8 mouse cellular contexts compared by ENCODE assay signal in genomic region chr7:122160037-122160436, GRCm38 (mm10). TPM values are rescaled to one million over a fixed set of nuclear protein-coding genes. Genes with fewer than 3 reads are reported as not detected.
DNase-seq lines count a peak whose midpoint lies in the region; ATAC-seq and TF ChIP-seq lines count a peak whose summit lies in the region.

No protein-coding gene starts in this region.

- peak overlapping the region; percentile 64; the same call in 1 of the 2 replicates for H3K4me3 ChIP-seq in heart, adult 2 months
- peak overlapping the region; percentile 69 for H3K4me3 ChIP-seq in hindbrain, embryonic 14.5 days (replicated peaks; ENCODE audit: low read length)
- peak overlapping the region; percentile 58 for H3K4me3 ChIP-seq in midbrain, embryonic 16.5 days (ENCODE audit: low read depth, low read length)

- H3K4me1 ChIP-seq in heart, adult 2 months (ENCODE audit: control insufficient read depth, insufficient read depth, low read length) = no peaks in the 10 kb centered on the region
- H3K4me1 ChIP-seq in hindbrain, embryonic 14.5 days (replicated peaks; ENCODE audit: control insufficient read depth, insufficient read depth, low read length) = peaks cover 15% of the 10 kb centered on the region
- peaks cover 12% of the 10 kb centered on the region for H3K4me1 ChIP-seq in midbrain, embryonic 16.5 days (ENCODE audit: control insufficient read depth, insufficient read depth, low read length)

- no peaks in the 10 kb centered on the region for H3K79me2 ChIP-seq in heart, adult 2 months (replicated peaks; ENCODE audit: control insufficient read depth, insufficient read depth, low read length)

- WGBS in heart, adult 2 months = 2% methylated on average over 12 of the region's 12 CpGs
- WGBS in hindbrain, embryonic 14.5 days = under 1% methylated on average over 12 of the region's 12 CpGs
- WGBS in midbrain, embryonic 16.5 days = under 1% methylated on average over 12 of the region's 12 CpGs

- TF ChIP-seq EP300 in heart, adult 2 months (IDR thresholded peaks at IDR 0.05; ENCODE audit: insufficient read depth, low read depth, low read length) = no peak

- intact Hi-C loops in heart, adult 2 months (cut with DNase I) = no loop called here
- intact Hi-C loops in heart, postnatal 25 days (cut with DNase I) = no loop called here

- no peaks in the 10 kb centered on the region for H3K36me3 ChIP-seq in heart, adult 2 months (ENCODE audit: control insufficient read depth, insufficient read depth, low read length)
- peaks cover 16% of the 10 kb centered on the region for H3K36me3 ChIP-seq in hindbrain, embryonic 14.5 days (replicated peaks; ENCODE audit: control insufficient read depth, insufficient read depth)
- no peaks in the 10 kb centered on the region for H3K36me3 ChIP-seq in midbrain, embryonic 16.5 days (ENCODE audit: control insufficient read depth, insufficient read depth, low read length)

- H3K9ac ChIP-seq in heart, adult 2 months (ENCODE audit: low read depth, low read length) = no peak overlapping the region
- H3K9ac ChIP-seq in hindbrain, embryonic 14.5 days = peak overlapping the region; percentile 76; the same call in 1 of the 2 replicates
- H3K9ac ChIP-seq in midbrain, embryonic 16.5 days (ENCODE audit: low read depth, low read length) = no peak overlapping the region

- no peak for TF ChIP-seq POLR2A in heart, adult 2 months (IDR thresholded peaks at IDR 0.05; ENCODE audit: insufficient read depth, low read depth, low read length)

- TF ChIP-seq CTCF in heart, adult 2 months (IDR thresholded peaks at IDR 0.05) = no peak

- H3K27me3 ChIP-seq in heart, adult 2 months (ENCODE audit: control insufficient read depth, insufficient read depth, low read length) = no peaks in the 10 kb centered on the region
- no peaks in the 10 kb centered on the region for H3K27me3 ChIP-seq in hindbrain, embryonic 14.5 days (ENCODE audit: control insufficient read depth, insufficient read depth, low read length)
- H3K27me3 ChIP-seq in midbrain, embryonic 16.5 days (ENCODE audit: control insufficient read depth, insufficient read depth, low read depth, low read length) = no peaks in the 10 kb centered on the region

- peak overlapping the region; percentile 96 for H3K4me2 ChIP-seq in hindbrain, embryonic 14.5 days (replicated peaks)
- H3K4me2 ChIP-seq in midbrain, embryonic 16.5 days (ENCODE audit: low read length) = peak overlapping the region; percentile 93

- no peak for DNase-seq in heart, adult 2 months
- no peak for DNase-seq in heart, postnatal 25 days (ENCODE audit: low spot score)
- DNase-seq in hindbrain, embryonic 14.5 days (ENCODE audit: low spot score) = no peak
- DNase-seq in adrenal gland, adult 18-20 months (ENCODE audit: low spot score in 2 of 2) = no peak
- DNase-seq in ovary, adult 18-20 months (ENCODE audit: low spot score) = no peak
- DNase-seq in layer of hippocampus, postnatal 25 days (ENCODE audit: extremely low spot score in 1 of 2, low spot score in 1 of 2) = no peak

- no peaks in the 10 kb centered on the region for H3K9me3 ChIP-seq in hindbrain, embryonic 14.5 days (ENCODE audit: control insufficient read depth, low read length)
- H3K9me3 ChIP-seq in midbrain, embryonic 16.5 days (replicated peaks; ENCODE audit: control insufficient read depth, low read length, poor library complexity, severe bottlenecking) = no peaks in the 10 kb centered on the region

- no peak overlapping the region for H3K27ac ChIP-seq in heart, adult 2 months
- H3K27ac ChIP-seq in hindbrain, embryonic 14.5 days = no peak overlapping the region
- H3K27ac ChIP-seq in midbrain, embryonic 16.5 days (ENCODE audit: low read length) = no peak overlapping the region

- ATAC-seq in activated CD4-positive, CD25-positive, alpha-beta regulatory T cell, adult 4 months = peak; percentile 26
- ATAC-seq in hindbrain, embryonic 14.5 days (ENCODE audit: low FRiP score) = no peak
- ATAC-seq in midbrain, embryonic 16.5 days = no peak

RNA-seq across cellular contexts. Expression of gene Plk1, which starts 0.8 kb away (rescaled TPM):
- total RNA-seq in heart, adult 2 months (2021) = under 1 TPM; 0.50 to 0.59 TPM
- polyA plus RNA-seq in heart, adult 2 months (2012; rRNA removed) = 0.68 and 0.85 TPM in 2 replicates
- total RNA-seq in heart, postnatal 25 days (2021) = 1 to 10 TPM in 1 of 2 experiments, under 1 TPM in 1; 0.81 to 1.2 TPM
- 10 to 100 TPM; 11.5 to 23.1 TPM for polyA plus RNA-seq in activated CD4-positive, CD25-positive, alpha-beta regulatory T cell, adult 4 months (2017; shearing (Covaris generic))
- polyA plus RNA-seq in hindbrain, embryonic 14.5 days (2014; fragmentation: Nextera tagmentation; extraction: Ambion mirVana) = 14.6 and 17.4 TPM in 2 replicates
- 11.9 and 15.1 TPM in 2 replicates for polyA plus RNA-seq in midbrain, embryonic 16.5 days (2015; fragmentation: Nextera tagmentation; extraction: Ambion mirVana)
- 1 to 10 TPM; 1.1 to 1.7 TPM for total RNA-seq in adrenal gland, adult 18-20 months (2021)
- total RNA-seq in layer of hippocampus, postnatal 25 days (2021) = 1 to 10 TPM; 1.9 to 2.1 TPM

RNA-seq across cellular contexts. Expression of gene Ern2, which starts 26.0 kb away (rescaled TPM):
- total RNA-seq in heart, adult 2 months (2021) = not detected
- polyA plus RNA-seq in heart, adult 2 months (2012; rRNA removed) = 0.53 TPM in 1 of 2 replicates, not detected in the other
- not detected for total RNA-seq in heart, postnatal 25 days (2021)
- polyA plus RNA-seq in activated CD4-positive, CD25-positive, alpha-beta regulatory T cell, adult 4 months (2017; shearing (Covaris generic)) = not detected
- polyA plus RNA-seq in hindbrain, embryonic 14.5 days (2014; fragmentation: Nextera tagmentation; extraction: Ambion mirVana) = 0.93 and 1.0 TPM in 2 replicates
- 1.7 and 2.2 TPM in 2 replicates for polyA plus RNA-seq in midbrain, embryonic 16.5 days (2015; fragmentation: Nextera tagmentation; extraction: Ambion mirVana)
- total RNA-seq in adrenal gland, adult 18-20 months (2021) = under 1 TPM; 0.13 to 0.22 TPM
- under 1 TPM; 0.30 to 0.45 TPM for total RNA-seq in layer of hippocampus, postnatal 25 days (2021)

RNA-seq across cellular contexts. Expression of gene Dctn5, which starts 27.2 kb away (rescaled TPM):
- total RNA-seq in heart, adult 2 months (2021) = 10 to 100 TPM; 25.3 to 26.1 TPM
- 40.5 and 55.8 TPM in 2 replicates for polyA plus RNA-seq in heart, adult 2 months (2012; rRNA removed)
- total RNA-seq in heart, postnatal 25 days (2021) = 10 to 100 TPM; 25.8 to 28.6 TPM
- 100 to 1,000 TPM; 120 to 122 TPM for polyA plus RNA-seq in activated CD4-positive, CD25-positive, alpha-beta regulatory T cell, adult 4 months (2017; shearing (Covaris generic))
- 159 and 166 TPM in 2 replicates for polyA plus RNA-seq in hindbrain, embryonic 14.5 days (2014; fragmentation: Nextera tagmentation; extraction: Ambion mirVana)
- polyA plus RNA-seq in midbrain, embryonic 16.5 days (2015; fragmentation: Nextera tagmentation; extraction: Ambion mirVana) = 163 and 169 TPM in 2 replicates
- 10 to 100 TPM; 56.4 to 57.8 TPM for total RNA-seq in adrenal gland, adult 18-20 months (2021)
- 100 to 1,000 TPM; 100 to 111 TPM for total RNA-seq in layer of hippocampus, postnatal 25 days (2021)

RNA-seq across cellular contexts. Expression of gene Palb2, which starts 27.3 kb away (rescaled TPM):
- under 1 TPM; 0.55 to 0.63 TPM for total RNA-seq in heart, adult 2 months (2021)
- polyA plus RNA-seq in heart, adult 2 months (2012; rRNA removed) = 0.74 and 0.94 TPM in 2 replicates
- total RNA-seq in heart, postnatal 25 days (2021) = under 1 TPM; 0.52 to 0.70 TPM
- 10 to 100 TPM; 10.5 to 10.6 TPM for polyA plus RNA-seq in activated CD4-positive, CD25-positive, alpha-beta regulatory T cell, adult 4 months (2017; shearing (Covaris generic))
- 5.1 and 5.3 TPM in 2 replicates for polyA plus RNA-seq in hindbrain, embryonic 14.5 days (2014; fragmentation: Nextera tagmentation; extraction: Ambion mirVana)
- 4.0 and 5.5 TPM in 2 replicates for polyA plus RNA-seq in midbrain, embryonic 16.5 days (2015; fragmentation: Nextera tagmentation; extraction: Ambion mirVana)
- 1 to 10 TPM in 1 of 2 experiments, under 1 TPM in 1; 0.96 to 1.7 TPM for total RNA-seq in adrenal gland, adult 18-20 months (2021)
- total RNA-seq in layer of hippocampus, postnatal 25 days (2021) = 1 to 10 TPM; 1.3 to 1.4 TPM

RNA-seq across cellular contexts. Expression of gene Ndufab1, which starts 58.4 kb away (rescaled TPM):
- 1,000 to 10,000 TPM; 1,546 to 1,742 TPM for total RNA-seq in heart, adult 2 months (2021)
- polyA plus RNA-seq in heart, adult 2 months (2012; rRNA removed) = 502 and 847 TPM in 2 replicates
- 1,000 to 10,000 TPM; 1,585 to 1,678 TPM for total RNA-seq in heart, postnatal 25 days (2021)
- polyA plus RNA-seq in activated CD4-positive, CD25-positive, alpha-beta regulatory T cell, adult 4 months (2017; shearing (Covaris generic)) = 100 to 1,000 TPM; 148 to 236 TPM
- 681 and 682 TPM in 2 replicates for polyA plus RNA-seq in hindbrain, embryonic 14.5 days (2014; fragmentation: Nextera tagmentation; extraction: Ambion mirVana)
- polyA plus RNA-seq in midbrain, embryonic 16.5 days (2015; fragmentation: Nextera tagmentation; extraction: Ambion mirVana) = 582 and 601 TPM in 2 replicates
- 100 to 1,000 TPM; 535 to 745 TPM for total RNA-seq in adrenal gland, adult 18-20 months (2021)
- 100 to 1,000 TPM; 287 to 320 TPM for total RNA-seq in layer of hippocampus, postnatal 25 days (2021)
